Mouse (Mus musculus) CD8-positive naive resting alpha-beta T cell, adult 2 months (primary cell): ENCODE data around the gene Rgs21.

ENCODE experiments used
- DNase-seq, 2 experiments: peaks; one replicate each; pipeline ENCODE4 v3.0.0; 2022; ENCODE audit warnings: low read depth in 2 of 2, low spot score in 2 of 2

Gene Rgs21

GRCm38 (mm10) chr1:144567567-144567966, at the start of gene Rgs21:
Rgs21 (minus strand) TSS chr1:144567667.
- DNase-seq: no peak

GRCm38 (mm10) chr1:144604071-144604470, 36.6 kb upstream of the Rgs21 start:
- DNase-seq: no peak

GRCm38 (mm10) chr1:144602987-144603386, 35.5 kb upstream of the Rgs21 start:
- no peak for DNase-seq

GRCm38 (mm10) chr1:144579321-144579720, 11.9 kb upstream of the Rgs21 start:
- no peak for DNase-seq

GRCm38 (mm10) chr1:144572972-144573371, 5.5 kb upstream of the Rgs21 start:
- DNase-seq: no peak

DNA sequence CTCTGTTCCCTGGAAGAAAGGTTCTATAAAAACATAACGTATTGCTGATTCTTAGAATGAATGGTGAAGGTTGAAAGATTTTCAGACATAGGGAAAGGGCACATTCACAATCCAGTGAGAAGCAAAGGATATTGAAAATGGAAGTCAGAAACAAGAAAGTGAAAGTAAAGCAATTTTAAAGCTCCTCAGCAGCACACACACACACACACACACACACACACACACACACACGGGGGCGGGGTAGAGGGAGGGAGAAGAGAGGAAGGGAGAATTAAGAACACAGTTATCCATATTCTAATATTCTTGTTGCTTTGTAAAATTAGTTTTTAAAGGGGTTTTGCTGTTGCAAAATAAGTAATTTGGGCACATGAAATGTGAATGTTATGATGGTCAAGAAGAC, 2.4 kb upstream of the Rgs21 start:
- DNase-seq: no peak

- DNase-seq: no peak
Observed at GRCm38 (mm10) chr1:144545142-144545541, 22.3 kb downstream of the Rgs21 start.

DNA sequence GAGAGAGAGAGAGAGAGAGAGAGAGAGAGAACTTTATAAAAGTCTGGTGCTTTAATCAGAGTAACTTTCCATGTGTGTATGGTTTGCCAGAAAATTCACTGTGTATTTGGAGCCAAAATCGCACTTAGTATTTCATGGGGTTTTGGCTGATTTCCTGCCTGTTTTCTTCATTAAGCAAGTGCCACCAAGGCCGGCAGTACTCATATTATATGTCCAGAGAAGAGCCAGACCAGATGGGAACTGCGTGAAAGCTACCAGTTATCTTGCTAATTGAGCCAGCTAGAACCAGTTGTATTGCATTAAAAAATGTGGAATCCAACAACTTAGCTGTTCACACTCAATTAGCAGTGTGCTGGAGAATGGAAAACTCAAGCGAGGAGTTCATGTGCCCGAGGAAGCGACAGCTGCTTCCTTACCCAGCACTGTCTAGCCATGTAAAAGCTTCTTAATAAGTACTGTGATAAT, 22.9 kb downstream of the Rgs21 start:
- DNase-seq: no peak

DNA sequence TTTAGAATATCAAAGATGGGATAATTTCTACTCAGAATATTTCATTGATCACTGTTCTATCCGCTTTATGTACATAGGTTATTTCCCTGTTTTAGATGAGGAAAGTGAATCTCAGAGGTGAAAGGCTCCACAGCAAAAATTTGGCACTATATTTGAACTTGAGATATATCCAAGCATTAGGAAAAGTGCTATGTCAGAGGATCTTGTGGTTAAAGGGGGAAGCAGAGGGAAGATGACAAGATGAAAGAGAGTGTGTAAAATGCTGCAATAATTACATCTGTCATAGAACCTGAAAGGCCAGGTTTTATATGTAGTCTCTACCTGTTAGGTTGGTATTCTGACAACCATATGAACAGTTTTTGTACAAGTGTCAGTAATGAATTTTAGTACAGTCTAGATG, 35.7 kb downstream of the Rgs21 start:
- no peak for DNase-seq

- DNase-seq: no peak
Observed at GRCm38 (mm10) chr1:144517878-144518426, 49.5 kb downstream of the Rgs21 start.

- no peak for DNase-seq
Observed at GRCm38 (mm10) chr1:144502241-144502640, 65.2 kb downstream of the Rgs21 start.

GRCm38 (mm10) chr1:144500423-144500822, 67.0 kb downstream of the Rgs21 start:
- no peak for DNase-seq

GRCm38 (mm10) chr1:144499719-144500118, 67.7 kb downstream of the Rgs21 start:
- DNase-seq: no peak

DNA sequence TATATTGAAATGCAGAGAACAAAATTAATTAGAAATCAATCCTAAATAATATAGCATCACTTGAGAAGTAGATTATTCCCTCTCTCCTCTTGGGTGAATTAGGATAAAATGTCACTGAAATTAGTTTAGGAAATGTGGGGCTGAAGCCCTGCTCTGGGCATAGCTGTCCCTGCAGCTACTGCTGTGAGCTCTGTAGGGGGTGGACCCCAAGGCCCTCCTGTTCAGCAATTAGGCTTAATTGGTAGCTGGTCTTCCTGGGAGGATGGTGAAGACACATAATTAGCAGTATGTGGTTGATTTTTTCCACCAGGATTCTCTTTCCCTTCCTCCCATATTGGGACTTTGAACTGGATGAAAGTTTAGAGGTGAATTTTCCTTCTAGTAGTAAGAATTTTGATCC, 68.7 kb downstream of the Rgs21 start:
- DNase-seq: no peak

- no peak for DNase-seq
Observed at GRCm38 (mm10) chr1:144498051-144498450, 69.4 kb downstream of the Rgs21 start.

GRCm38 (mm10) chr1:144493336-144493735, 74.1 kb downstream of the Rgs21 start:
- no peak for DNase-seq

- no peak for DNase-seq
Observed at GRCm38 (mm10) chr1:144488223-144488835, 79.1 kb downstream of the Rgs21 start.
